Mouse (Mus musculus) E14TG2a.4 (cell line): ENCODE measurements around the gene Morn1.
A peak's percentile ranks its signal among the peaks of the same experiment; 100 is the strongest.

Experiments
- H3K27me3 ChIP-seq: 2 replicates; pipeline ENCODE4 v1.6.1; 2014; ENCODE audit warnings: low read length, control low read depth; ENCODE audit not compliant: insufficient read depth
- H3K36me3 ChIP-seq: 2 replicates; pipeline ENCODE4 v1.6.1; 2014; ENCODE audit warnings: low read length, control low read depth; ENCODE audit not compliant: insufficient read depth
- H3K4me1 ChIP-seq: replicated peaks from 2 replicates; pipeline ENCODE4 v1.6.1; 2014; ENCODE audit warnings: low read depth, low read length, control low read depth
- H3K4me3 ChIP-seq: replicated peaks from 2 replicates; pipeline ENCODE4 v1.5.1; 2014; ENCODE audit warnings: mild to moderate bottlenecking, low read length
- H3K9me3 ChIP-seq: 2 replicates; pipeline ENCODE4 v1.6.1; 2014; ENCODE audit warnings: low read length, control low read depth
- CTCF ChIP-seq: conservative IDR thresholded peaks from 2 replicates; pipeline ENCODE4 v1.5.1; 2014; ENCODE audit warnings: low read length
- NANOG ChIP-seq: IDR thresholded peaks from 2 replicates; pipeline ENCODE4 v1.6.1; 2014; ENCODE audit warnings: borderline replicate concordance, low read length, mixed read lengths
- POU5F1 ChIP-seq: IDR thresholded peaks from 2 replicates; pipeline ENCODE4 v1.6.1; 2014; ENCODE audit warnings: low read length, borderline replicate concordance

Morn1 gene

DNA sequence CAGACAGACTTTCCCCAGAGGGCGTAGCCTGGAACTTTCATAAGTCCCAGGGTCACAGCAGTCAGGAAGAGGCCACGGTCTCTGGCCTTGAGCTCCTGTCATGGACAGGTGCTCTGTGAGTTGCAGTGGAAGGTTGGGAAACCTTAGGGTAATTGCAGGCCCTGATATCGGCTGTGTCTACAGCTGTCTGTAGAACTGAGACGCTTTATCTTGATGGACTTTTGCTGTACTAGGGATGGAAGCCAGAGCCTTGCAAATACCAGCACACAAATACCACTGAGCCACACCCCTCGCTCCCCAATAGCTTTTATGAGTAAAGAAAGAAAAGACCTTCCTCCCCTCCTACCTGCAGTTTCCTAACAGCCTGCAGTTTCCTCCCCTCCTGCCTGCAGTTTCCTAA lies 34.2 kb downstream of the Morn1 start:
- no peaks in the 10 kb centered on the region for H3K27me3 ChIP-seq
- peaks cover 94% of the 10 kb centered on the region for H3K4me1 ChIP-seq
- peaks cover 5% of the 10 kb centered on the region; the same call in 1 of the 2 replicates for H3K36me3 ChIP-seq
- TF ChIP-seq NANOG (no peak), POU5F1 (no peak), CTCF (no peak)
- no peaks in the 10 kb centered on the region for H3K9me3 ChIP-seq
- peak overlapping the region; percentile 10; the same call in 1 of the 2 replicates for H3K4me3 ChIP-seq

DNA sequence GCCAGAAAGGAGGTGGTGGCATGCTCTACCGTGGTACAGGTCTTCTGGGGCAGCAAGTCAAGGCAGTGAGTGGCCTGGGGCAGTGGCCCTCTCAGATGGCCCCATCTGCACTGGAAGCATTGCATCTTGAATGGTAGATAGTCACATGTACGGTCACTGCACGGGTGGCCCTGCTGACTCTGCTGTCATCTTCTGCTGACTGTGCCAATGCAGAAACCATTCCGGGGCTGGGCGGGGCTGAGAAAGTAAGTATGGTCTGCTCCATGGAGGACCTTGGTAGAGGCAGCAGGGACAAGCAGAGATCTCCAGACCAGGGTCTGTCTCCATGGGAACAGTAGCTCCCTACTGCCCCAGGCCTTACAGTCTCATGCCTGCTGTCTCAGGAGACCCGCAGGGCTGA lies 34.8 kb downstream of the Morn1 start:
- H3K4me3 ChIP-seq, result peak overlapping the region; percentile 10; the same call in 1 of the 2 replicates
- H3K9me3 ChIP-seq, result no peaks in the 10 kb centered on the region
- H3K36me3 ChIP-seq, result no peaks in the 10 kb centered on the region
- no peaks in the 10 kb centered on the region for H3K27me3 ChIP-seq
- TF ChIP-seq POU5F1 (no peak), CTCF (no peak), NANOG (no peak)
- H3K4me1 ChIP-seq, result peaks cover 94% of the 10 kb centered on the region

DNA sequence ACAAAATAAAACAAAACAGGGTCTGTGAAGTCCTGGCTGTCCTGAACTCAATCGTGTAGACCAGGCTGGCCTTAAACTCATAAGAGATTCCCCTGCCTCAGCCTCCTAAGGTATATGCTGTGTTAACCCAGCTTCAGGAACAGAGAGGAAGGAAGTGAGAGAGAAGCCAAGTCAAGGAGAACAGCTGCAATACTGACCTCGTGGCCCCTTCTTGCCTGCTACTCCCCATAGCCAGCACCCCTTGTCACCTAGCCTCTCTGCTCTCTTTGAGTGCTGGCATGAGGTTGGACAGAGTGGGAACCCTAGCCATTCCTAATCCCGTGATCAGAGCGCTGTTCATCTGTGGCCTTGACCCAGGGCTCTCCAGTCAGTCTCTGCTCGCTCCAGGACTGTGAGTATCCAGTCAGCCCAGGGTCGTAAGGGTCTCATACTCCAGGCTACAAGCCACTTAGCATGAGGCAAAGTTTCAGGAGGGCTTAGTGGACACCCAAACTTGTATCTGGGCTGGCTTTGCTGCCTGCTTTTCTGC lies 35.6 kb downstream of the Morn1 start:
- H3K9me3 ChIP-seq, result no peaks in the 10 kb centered on the region
- H3K4me1 ChIP-seq, result peaks cover 86% of the 10 kb centered on the region
- TF ChIP-seq POU5F1 (no peak), CTCF (no peak), NANOG (no peak)
- peak overlapping the region; percentile 20; the same call in 1 of the 2 replicates for H3K4me3 ChIP-seq
- H3K36me3 ChIP-seq, result no peaks in the 10 kb centered on the region
- H3K27me3 ChIP-seq, result no peaks in the 10 kb centered on the region

DNA sequence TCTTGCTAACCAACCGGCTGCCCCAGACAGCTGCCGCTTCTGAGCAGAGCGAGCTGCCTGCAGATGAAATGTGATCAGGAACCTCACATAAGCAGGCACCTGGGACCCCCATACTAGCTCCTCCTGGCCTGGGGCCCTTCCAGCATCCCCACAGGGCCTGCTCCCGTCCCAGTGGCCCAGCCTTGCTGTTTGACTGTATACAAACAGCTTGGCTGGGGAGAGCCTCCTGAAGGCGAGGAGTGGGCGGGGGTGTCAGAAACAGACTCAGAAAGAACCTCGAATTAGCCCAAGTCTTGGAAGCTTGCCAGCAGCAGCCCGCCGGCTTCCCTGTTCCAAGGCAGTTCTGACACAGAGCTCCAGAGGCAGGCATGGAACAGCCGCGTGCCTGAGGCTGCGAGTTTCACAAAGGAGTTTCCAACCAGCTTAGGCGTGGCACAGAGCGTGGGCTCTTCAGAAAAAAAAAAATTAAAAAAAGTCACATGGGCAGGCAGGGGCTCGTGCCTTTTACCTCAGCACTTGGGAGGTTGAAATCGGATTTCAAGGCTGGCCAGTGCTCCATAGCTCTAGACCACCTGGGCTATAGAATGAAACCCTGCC lies 36.2 kb downstream of the Morn1 start:
- H3K36me3 ChIP-seq, result no peaks in the 10 kb centered on the region
- H3K4me3 ChIP-seq, result peak overlapping the region; percentile 20; the same call in 1 of the 2 replicates
- H3K27me3 ChIP-seq, result no peaks in the 10 kb centered on the region
- TF ChIP-seq NANOG, result no peak
- no peak for TF ChIP-seq POU5F1
- TF ChIP-seq CTCF, result no peak
- no peaks in the 10 kb centered on the region for H3K9me3 ChIP-seq
- H3K4me1 ChIP-seq, result peaks cover 81% of the 10 kb centered on the region

DNA sequence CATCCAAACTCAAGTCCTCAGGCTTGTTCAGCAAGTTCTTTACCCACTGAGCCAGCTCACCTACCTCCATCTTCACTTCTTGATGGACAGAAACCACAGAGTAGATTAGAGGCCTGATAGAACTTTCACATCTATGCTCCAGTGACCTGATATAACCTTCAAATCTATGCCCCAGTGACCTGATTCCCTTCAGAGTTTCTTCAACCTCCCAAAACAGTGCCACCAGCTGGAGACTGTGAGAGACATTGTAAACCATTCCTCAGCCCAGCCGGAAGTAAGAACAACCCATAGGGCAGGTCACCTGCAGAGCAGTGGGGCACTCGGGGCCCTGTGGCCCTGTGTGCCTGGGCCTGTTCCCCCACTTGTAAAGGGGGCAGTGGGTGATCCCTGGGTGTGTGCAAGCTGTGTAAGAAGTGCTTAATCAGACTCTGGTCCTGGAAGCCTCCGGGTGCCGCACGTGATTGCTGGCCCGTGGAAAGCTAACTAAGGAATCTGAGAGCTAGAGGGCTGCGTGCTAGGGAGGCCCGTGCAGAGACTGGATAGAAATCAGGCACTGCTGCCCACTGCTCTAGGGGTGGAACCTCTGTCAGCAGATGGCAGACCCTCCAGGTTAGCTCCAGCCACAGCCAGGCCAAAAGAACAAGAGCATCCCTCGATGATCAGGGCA lies 37.6 kb downstream of the Morn1 start:
- Histone ChIP-seq H3K4me3 (peak overlapping the region; percentile 61), H3K27me3 (no peaks in the 10 kb centered on the region), H3K9me3 (no peaks in the 10 kb centered on the region), H3K36me3 (no peaks in the 10 kb centered on the region), H3K4me1 (peaks cover 72% of the 10 kb centered on the region)
- TF ChIP-seq CTCF (no peak), NANOG (no peak), POU5F1 (no peak)

DNA sequence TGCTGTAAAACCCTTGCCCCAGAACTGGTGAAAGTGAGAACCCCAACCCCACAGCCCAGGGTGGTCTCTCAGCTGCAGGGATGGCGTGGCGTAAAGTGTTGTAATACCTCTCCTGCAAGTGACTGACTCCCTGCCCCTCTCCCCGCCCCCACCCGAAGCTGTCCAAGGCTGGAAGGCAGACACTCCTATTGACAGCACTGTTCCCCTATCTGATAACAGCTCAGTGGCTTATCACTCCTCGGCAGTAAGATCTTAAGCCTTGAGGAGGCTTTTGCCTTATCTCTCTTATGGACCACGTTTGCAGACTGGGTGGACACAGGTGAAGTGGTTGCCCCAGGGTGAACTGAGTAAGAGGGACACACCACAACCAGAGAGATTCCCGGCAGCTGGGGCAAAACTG lies 38.9 kb downstream of the Morn1 start:
- Histone ChIP-seq H3K4me1 (peaks cover 73% of the 10 kb centered on the region), H3K27me3 (no peaks in the 10 kb centered on the region), H3K36me3 (no peaks in the 10 kb centered on the region), H3K4me3 (0 out of 2 replicates have a peak overlapping the region, but pooled peaks have one; percentile 61), H3K9me3 (no peaks in the 10 kb centered on the region)
- no peak for TF ChIP-seq CTCF
- TF ChIP-seq POU5F1, result no peak
- no peak for TF ChIP-seq NANOG

DNA sequence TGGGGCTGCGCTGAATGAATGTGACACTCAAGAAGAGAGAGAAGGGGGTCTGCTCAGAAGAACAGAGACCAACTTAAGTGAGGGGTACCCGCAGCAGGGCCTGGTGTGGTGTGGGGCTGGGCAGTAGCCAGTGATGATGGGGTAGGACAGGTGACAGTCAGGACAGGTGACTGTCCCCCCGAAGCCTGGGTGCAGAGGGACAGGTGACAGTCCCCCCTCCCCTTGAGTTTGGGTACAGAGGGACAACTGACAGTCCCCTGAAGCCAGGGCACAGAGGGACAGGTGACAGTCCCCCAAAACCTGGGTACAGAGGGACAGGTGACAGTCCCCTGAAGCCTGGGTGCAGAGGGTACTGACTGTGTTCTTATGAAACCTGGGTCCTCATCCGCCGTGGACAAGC lies 39.8 kb downstream of the Morn1 start:
- no peak overlapping the region for H3K4me3 ChIP-seq

DNA sequence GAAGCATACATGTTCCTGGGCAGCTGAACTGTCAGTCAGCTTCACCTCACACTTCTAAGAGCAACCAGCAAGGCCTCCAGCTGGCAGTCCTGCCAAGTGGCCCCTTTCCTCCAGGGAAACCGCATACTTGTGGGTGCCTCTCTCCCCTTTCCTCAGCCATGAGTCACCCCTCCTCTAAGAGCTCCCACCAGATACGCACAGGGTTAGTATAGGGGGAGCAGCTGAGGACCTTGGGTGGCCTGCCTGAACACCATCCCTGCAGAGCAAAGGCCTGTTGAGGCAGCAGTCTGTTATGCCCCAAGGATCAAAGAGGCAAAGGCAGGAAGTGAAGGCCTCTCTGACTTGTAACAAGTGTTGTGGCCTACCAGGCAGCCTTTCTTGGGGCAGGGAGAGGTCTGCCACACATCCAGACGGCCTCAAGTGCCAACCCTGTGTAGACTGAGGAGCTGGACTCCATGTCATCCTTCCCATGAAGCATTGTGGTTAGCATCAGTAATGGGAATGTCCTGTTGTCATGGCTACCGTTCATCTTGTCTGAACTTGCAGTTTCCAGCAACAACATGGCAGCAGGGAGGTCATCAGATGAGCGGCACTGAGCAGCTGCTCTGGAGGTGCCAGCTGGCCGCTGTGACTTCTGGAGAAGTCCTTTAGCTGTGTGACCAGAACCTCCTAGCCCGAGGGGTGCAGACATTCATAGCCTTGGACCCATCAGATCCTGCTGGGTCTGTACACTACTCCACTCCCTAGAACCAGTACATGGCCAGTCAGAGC lies 40.4 kb downstream of the Morn1 start:
- no peak overlapping the region for H3K4me3 ChIP-seq
- peaks cover 73% of the 10 kb centered on the region for H3K4me1 ChIP-seq
- no peak for TF ChIP-seq CTCF
- TF ChIP-seq POU5F1, result no peak
- no peak for TF ChIP-seq NANOG

More for the DNA sequence above, 39.8 kb downstream of the Morn1 start:
- TF ChIP-seq NANOG (no peak), CTCF (no peak), POU5F1 (no peak)
- H3K9me3 ChIP-seq, result no peaks in the 10 kb centered on the region
- H3K27me3 ChIP-seq, result no peaks in the 10 kb centered on the region
- H3K4me1 ChIP-seq, result peaks cover 73% of the 10 kb centered on the region
- no peaks in the 10 kb centered on the region for H3K36me3 ChIP-seq

More for the DNA sequence above, 40.4 kb downstream of the Morn1 start:
- H3K9me3 ChIP-seq, result no peaks in the 10 kb centered on the region
- no peaks in the 10 kb centered on the region for H3K36me3 ChIP-seq
- H3K27me3 ChIP-seq, result no peaks in the 10 kb centered on the region
